Mouse (Mus musculus): ENCODE measurements around the gene 1700016C15Rik. TPM values are rescaled to one million over a fixed set of nuclear protein-coding genes. Genes with fewer than 3 reads are reported as not detected.

1700016C15Rik gene
- polyA plus RNA-seq, 1 experiment: not detected

DNA sequence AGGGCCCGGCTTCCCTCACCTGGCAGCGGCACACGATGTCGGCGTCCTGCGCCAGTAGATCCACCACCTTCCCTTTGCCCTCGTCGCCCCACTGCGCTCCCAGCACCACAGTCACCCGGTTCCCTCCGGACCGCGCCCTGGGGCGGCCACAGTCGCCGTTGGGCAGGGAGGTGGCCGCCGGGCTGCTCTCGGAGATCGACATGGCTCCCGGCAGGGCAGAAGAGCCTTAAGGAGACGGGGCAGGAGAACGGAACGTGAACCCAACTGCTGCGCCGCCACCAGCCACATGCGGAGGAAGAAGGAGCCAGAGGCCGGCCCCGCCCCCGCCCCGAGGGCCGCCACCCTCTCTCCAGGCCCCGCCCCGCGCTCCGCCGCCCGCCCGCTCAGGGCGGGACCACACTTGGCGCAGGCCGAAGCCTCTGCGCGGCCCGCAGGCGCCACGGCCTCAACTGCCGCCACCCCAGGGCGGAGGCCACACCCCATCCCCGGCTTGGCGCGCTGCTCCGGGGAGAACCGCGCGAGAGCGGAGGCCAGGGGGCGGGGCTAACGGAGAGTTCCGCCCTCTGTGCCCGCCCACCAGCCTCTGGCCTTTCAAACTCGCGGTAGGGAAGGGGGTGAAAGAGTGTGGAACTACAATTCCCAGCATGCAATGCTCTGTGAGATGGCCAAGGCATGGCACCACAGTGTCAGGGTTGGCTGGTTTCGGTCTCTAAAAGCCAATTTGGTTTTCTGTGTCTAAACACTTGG lies 66.8 kb downstream of the 1700016C15Rik start, which contains the start of gene Adss:
Gene Adss, minus strand, starts transcription at position 319 of the 747 bp plus-strand sequence.
- no peak for TF ChIP-seq MYOD1 (IDR thresholded peaks at IDR 0.05; ENCODE audit: control insufficient read depth, insufficient read length, low read depth)
- no peak for TF ChIP-seq CEBPB (IDR thresholded peaks at IDR 0.05; ENCODE audit: low read depth)
- TF ChIP-seq MYOG (IDR thresholded peaks at IDR 0.05; ENCODE audit: control insufficient read depth, extremely low read depth, insufficient read length): no peak
- no peak for TF ChIP-seq MAX (IDR thresholded peaks at IDR 0.05)
- TF ChIP-seq CTCF (IDR thresholded peaks at IDR 0.05; ENCODE audit: control insufficient read depth, insufficient read depth, insufficient read length): no peak
- no peak for TF ChIP-seq USF1 (IDR thresholded peaks at IDR 0.05; ENCODE audit: low read depth)
- no peak for TF ChIP-seq FOSL1 (IDR thresholded peaks at IDR 0.05; ENCODE audit: insufficient read depth, low read length, poor library complexity, severe bottlenecking)
- no peaks in the 10 kb centered on the region for H3K27me3 ChIP-seq (ENCODE audit: control insufficient read depth, insufficient read depth, insufficient read length)
- H3ac ChIP-seq (ENCODE audit: control insufficient read depth, insufficient read length, low read depth): peak within 1 kb of the TSS; percentile 97

DNA sequence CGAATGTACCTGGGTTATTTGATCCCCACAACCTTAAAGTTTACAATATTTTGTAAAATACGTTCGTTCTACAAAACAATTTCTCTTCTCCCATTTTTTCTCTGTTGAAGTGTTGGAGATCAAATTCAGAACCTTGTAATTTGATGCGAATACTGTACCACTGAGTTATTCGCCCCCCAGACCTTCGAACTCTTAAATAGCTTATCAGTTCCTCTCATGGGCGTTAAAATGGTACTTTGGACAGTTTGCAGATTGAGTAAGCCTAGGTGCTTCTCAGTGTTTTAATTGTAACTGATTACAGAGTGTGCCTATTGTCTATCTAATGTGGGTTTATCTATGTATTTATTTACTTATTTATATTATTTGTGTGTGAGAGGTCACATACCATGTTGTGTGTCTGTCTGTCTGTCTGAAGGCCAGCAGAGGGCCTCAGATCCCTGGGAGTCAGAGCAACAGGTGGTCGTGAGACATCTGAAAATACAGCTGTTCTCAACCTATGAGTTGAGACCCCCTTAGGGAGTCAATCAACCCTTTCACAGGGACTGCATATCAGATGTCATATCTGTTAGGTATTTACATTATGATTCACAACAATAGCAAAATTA lies 67.6 kb downstream of the 1700016C15Rik start:
- H3K4me3 ChIP-seq (ENCODE audit: insufficient read depth, poor library complexity, severe bottlenecking): no peak overlapping the region
- no peaks in the 10 kb centered on the region for H3K27me3 ChIP-seq (ENCODE audit: control insufficient read depth, insufficient read depth, insufficient read length)
- H3K79me3 ChIP-seq (ENCODE audit: low read depth): peaks cover 37% of the 10 kb centered on the region
- no peaks in the 10 kb centered on the region for H3K36me3 ChIP-seq (ENCODE audit: control insufficient read depth, insufficient read depth)
- H3K79me2 ChIP-seq (ENCODE audit: control insufficient read depth, insufficient read depth): peaks cover 40% of the 10 kb centered on the region
- H3ac ChIP-seq (ENCODE audit: control insufficient read depth, insufficient read length, low read depth): no peak overlapping the region
- TF ChIP-seq MYOD1 (IDR thresholded peaks at IDR 0.05; ENCODE audit: control insufficient read depth, insufficient read length, low read depth): peak; percentile 86
- TF ChIP-seq USF1 (IDR thresholded peaks at IDR 0.05; ENCODE audit: low read depth): no peak

More for the DNA sequence above, 66.8 kb downstream of the 1700016C15Rik start, which contains the start of gene Adss:
- H3K79me3 ChIP-seq (ENCODE audit: low read depth): peaks cover 46% of the 10 kb centered on the region
- H3K36me3 ChIP-seq (ENCODE audit: control insufficient read depth, insufficient read depth): peaks cover 8% of the 10 kb centered on the region
- peaks cover 49% of the 10 kb centered on the region for H3K79me2 ChIP-seq (ENCODE audit: control insufficient read depth, insufficient read depth)
- H3K4me3 ChIP-seq (ENCODE audit: insufficient read depth, poor library complexity, severe bottlenecking): peak within 1 kb of the TSS; percentile 88

Other genes starting within 250 kb of the 1700016C15Rik start
- gene Adss, start 66.7 kb downstream of the 1700016C15Rik start, polyA plus RNA-seq (2012; fragmentation: generic; extraction: Trizol): 45.5 TPM

All from C2C12 (cell line).